Mouse (Mus musculus) Patski (cell line): Measurements from ENCODE around the gene Tns1. TPM values are rescaled to one million over a fixed set of nuclear protein-coding genes. Genes with fewer than 3 reads are reported as not detected.

Experiments
- ATAC-seq: fragments of 100-300 bp; one replicate; pipeline ENCODE4 v1.8.0; 2021
- CTCF ChIA-PET: fragments of 350-600 bp; sonication (Branson Sonifier 250); formaldehyde crosslinking; loops from one replicate; lab custom pipeline; 2022; ENCODE audit warnings: inconsistent platforms; lab: Charles Lee
- POLR2A ChIA-PET: fragments of 350-600 bp; sonication (Branson Sonifier 250); formaldehyde crosslinking; loops from one replicate; lab custom pipeline; 2022; ENCODE audit warnings: antibody characterized with exemption, inconsistent platforms; lab: Charles Lee
- DNase-seq: peaks from one replicate; pipeline ENCODE4 v3.0.0-alpha.2; 2011; ENCODE audit warnings: low read depth, low spot score
- H3K27me3 ChIP-seq: fragments of 371-371 bp; one replicate; pipeline ENCODE4 v1.5.1; 2021
- CTCF ChIP-seq: fragments of 100-300 bp; IDR thresholded peaks from one replicate; pipeline ENCODE4 v1.5.1; 2021
- in situ Hi-C: fragments of 300-500 bp; cut with MboI; formaldehyde crosslinking; loops from 3 replicates; pipeline ENCODE4 v1.11.1; 2018; ENCODE audit warnings: low pct_unique_long_range_greater_than_20kb, mixed read lengths
- polyA plus RNA-seq: library from polyadenylated mRNA; unstranded; gene quantifications from one replicate; pipeline ENCODE4 v1.2.3, GENCODE M21; 2021

The Tns1 gene
- polyA plus RNA-seq, 1 experiment from 2014 or later = 393 TPM

DNA sequence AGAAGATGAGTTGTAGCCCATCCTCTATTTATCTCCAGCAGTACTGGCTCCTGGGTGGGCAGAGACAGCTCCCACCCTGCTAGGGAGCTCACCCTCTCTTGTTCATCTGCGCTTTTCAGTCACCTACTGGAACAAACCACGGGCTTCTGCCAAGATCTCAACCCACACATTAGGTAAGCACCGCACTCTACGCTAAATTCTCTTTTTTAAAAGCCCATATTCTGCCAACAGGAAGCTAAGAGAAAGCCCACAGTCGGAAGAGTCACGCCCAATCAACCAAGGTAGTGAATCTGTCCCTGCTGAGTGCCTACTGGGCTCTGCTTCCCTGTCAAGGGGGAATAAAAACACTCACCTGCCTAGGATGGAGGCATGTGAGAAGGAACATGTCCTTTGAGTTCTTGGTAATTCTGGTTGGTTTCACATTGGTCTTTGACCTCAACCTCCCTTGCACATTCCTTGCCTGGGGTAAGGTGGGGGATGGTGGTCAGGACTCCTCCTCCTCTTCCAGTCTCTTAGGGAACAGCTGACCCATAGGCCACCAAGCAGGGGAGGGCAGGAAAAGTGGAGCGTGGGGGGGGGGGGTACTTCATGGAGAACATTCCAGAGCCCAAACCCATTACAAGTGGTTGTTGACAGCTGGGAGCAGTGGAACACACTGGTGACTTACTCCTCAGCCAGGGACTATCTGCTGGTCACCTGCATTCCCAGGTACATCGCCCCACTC lies 193.7 kb downstream of the Tns1 start:
- ChIA-PET POLR2A (interaction anchor here (0.5 to 1.4 kb wide), 4 partner anchors 34 to 448 kb away, joined by 3 to 6 read pairs (median 4); no protein-coding TSS in a partner anchor), CTCF (no interaction called here)
- no peak for TF ChIP-seq CTCF
- no peaks in the 10 kb centered on the region for H3K27me3 ChIP-seq
- in situ Hi-C loops = no loop called here
- ATAC-seq (no peak), DNase-seq (no peak)

DNA sequence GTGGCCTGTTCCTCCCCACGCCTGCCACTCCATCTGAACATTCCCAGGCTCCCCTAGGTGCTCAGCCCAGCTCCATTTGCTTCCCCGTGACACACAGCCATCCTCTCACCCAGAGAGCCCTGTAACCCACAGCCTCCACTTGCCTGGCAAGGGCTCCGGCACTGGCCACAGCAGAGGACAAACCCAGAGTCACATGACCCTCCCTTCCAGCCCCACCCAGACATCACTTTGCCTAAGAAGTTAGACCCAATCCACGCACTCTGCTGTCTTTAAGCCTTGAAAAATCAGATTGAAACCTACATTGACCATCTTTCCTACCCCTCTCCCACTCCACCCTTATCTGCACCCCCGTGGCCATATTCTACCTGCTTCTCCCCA lies 194.3 kb downstream of the Tns1 start:
- in situ Hi-C loops = no loop called here
- no peaks in the 10 kb centered on the region for H3K27me3 ChIP-seq
- TF ChIP-seq CTCF = no peak
- CTCF ChIA-PET = no interaction called here
- ATAC-seq (no peak), DNase-seq (no peak)
- POLR2A ChIA-PET = interaction anchor here (1.4 kb wide), 1 partner anchor 15 kb away, joined by 5 read pairs; no protein-coding TSS in a partner anchor

DNA sequence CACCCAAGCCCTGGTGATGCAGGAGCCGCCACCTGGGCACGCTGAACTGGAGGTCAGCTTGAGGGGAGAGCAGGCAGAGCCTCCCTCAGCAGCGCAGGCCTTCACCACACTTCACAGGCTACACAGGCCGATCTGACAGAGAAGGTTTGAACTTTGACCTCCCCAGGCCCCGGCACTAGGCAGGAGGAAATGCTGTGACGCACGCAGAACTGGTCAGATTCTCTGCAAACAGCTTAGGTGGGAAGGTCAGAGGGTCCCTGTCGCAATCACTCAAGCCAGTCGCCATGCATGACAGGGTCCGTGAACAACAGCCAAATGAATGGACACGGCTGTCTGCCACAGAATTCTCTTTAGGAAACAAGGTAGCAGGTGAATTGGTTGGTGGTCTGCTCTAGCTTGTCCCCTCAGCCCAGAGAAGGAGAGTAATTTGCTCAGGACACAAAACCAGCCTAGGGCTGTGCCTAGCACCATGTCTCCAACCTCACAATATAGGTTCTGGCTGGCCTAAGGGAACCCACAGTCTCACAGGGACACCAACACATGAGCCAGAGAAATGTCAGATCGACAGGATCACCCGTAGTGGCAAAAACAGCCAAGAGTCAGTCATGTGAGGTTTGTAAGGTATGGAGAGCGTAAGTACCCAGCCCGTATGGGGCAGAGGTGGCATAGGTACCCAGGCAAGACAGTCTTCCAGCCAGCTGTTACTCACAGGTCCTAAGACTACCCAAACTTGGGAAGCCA lies 194.9 kb downstream of the Tns1 start:
- POLR2A ChIA-PET = interaction anchor here (1.4 kb wide), 1 partner anchor 14 kb away, joined by 5 read pairs; no protein-coding TSS in a partner anchor
- CTCF ChIA-PET = interaction anchor here (1.1 to 1.4 kb wide), 2 partner anchors 9 to 19 kb away, joined by 3 read pairs; no protein-coding TSS in a partner anchor
- ATAC-seq (no peak), DNase-seq (no peak)
- no peak for TF ChIP-seq CTCF
- no peaks in the 10 kb centered on the region for H3K27me3 ChIP-seq
- in situ Hi-C loops = no loop called here

DNA sequence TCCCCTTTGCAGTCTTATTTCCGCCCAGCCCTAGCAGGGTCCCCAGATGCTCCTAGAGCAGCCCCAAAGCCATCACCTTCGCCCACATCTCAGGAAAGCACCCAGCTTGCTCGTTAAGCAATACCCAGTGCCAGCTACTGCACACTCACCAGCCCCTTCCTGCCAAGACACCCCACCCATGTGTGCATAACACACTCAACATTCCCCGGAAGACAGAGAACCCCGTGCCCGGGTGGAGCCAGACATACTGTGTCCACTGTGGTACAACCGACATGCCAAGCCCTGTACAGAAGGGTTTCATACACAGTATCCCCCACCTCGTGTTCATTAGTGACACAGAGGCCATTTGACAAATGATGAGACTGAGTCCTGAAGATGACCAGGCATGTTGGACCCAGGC lies 195.9 kb downstream of the Tns1 start:
- in situ Hi-C loops = no loop called here

DNA sequence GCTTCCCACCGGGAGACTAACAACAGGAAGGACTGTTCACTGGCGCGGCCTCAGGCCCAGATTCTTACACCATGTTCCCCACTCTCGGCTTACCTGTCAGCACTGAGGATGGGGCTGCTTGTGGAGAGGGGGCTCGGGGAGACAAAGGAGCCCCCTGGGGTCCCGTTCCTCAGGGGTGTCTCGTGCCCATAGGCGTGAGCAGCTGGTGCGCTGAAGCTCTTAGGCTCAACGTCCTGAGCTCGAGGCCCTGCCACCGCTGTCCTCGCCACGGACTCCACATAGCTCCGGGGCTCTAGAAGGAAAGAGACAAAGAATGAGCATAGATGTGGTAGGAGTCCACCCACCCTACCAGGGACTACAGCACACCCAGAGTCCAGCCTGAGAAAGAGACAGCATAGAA lies 196.4 kb downstream of the Tns1 start:
- POLR2A ChIA-PET = interaction anchor here (0.7 to 1.5 kb wide), 4 partner anchors 9 to 153 kb away, joined by 3 to 10 read pairs (median 4); no protein-coding TSS in a partner anchor
- no peak for ATAC-seq

More for the DNA sequence above, 195.9 kb downstream of the Tns1 start:
- TF ChIP-seq CTCF = no peak
- DNase-seq = no peak
- no peak for ATAC-seq
- CTCF ChIA-PET = interaction anchor here (1.1 to 1.4 kb wide), 2 partner anchors 8 to 19 kb away, joined by 3 read pairs; no protein-coding TSS in a partner anchor
- POLR2A ChIA-PET = interaction anchor here (1.0 to 1.4 kb wide), 2 partner anchors 10 to 13 kb away, joined by 3 to 5 read pairs; no protein-coding TSS in a partner anchor
- H3K27me3 ChIP-seq = no peaks in the 10 kb centered on the region

DNA sequence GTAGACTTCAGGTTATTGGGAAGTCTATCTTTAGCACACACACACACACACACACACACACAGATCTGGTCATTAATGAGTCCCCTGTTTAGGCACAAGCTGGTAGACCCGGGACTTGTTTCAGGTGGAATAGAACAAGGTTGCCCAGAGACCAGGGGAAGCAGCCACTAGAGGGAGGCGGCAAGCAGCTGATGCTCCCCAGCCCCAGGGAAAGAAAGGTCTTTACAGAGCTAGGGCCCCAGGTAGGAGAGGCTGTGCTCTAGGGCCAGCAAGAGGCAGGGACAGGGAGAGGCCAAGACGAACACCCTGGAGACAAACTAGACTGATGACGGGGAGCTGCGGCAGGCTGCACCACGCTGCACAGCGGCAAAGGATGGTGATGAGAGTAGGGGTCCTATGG lies 198.0 kb downstream of the Tns1 start:
- ATAC-seq (no peak), DNase-seq (no peak)
- ChIA-PET POLR2A (interaction anchor here (1.5 kb wide), 1 partner anchor 28 kb away, joined by 10 read pairs; no protein-coding TSS in a partner anchor), CTCF (interaction anchor here (0.8 to 1.3 kb wide), 3 partner anchors 49 to 156 kb away, joined by 3 to 4 read pairs (median 4); no protein-coding TSS in a partner anchor)
- no peak for TF ChIP-seq CTCF
- in situ Hi-C loops = no loop called here
- H3K27me3 ChIP-seq = no peaks in the 10 kb centered on the region

More for the DNA sequence above, 196.4 kb downstream of the Tns1 start:
- in situ Hi-C loops = no loop called here
- H3K27me3 ChIP-seq = no peaks in the 10 kb centered on the region
- DNase-seq = no peak
- no peak for TF ChIP-seq CTCF
- CTCF ChIA-PET = interaction anchor here (1.4 kb wide), 1 partner anchor 7 kb away, joined by 3 read pairs; no protein-coding TSS in a partner anchor

DNA sequence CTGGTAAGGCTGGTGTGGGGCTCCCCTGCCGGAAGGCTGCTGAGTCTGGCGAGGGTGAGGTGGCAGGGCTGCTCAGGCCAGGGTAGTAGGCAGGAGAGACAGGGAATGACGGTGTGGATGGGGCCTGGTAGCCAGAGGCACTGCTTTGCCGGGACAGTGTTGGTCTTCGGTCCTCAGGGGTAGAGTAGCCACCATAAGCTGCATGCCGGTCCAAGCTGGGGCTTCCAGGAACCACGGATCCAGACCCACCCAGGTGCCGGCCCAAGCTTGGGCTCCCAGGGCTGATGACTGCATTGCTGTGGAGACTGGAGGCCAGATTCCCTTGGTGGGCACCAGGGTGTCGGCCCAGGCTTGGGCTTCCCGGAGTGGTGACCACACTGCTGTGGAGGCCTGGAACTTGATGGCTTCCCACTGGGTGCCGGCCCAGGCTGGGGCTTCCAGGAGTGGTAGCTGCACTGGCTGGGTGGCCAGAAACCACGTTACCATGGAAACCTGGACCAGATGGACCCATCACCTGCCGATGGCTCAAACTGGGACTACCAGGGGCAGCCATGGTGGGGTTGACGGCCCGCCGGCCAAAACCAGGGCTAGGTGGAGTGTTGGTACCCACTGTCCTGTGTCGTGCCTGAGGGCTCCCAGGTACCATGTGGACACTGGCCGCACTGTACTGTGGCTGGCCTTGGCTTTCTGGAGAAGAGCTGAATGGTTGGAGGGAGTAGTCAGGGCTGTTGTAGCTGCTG lies 199.2 kb downstream of the Tns1 start:
- ATAC-seq = no peak
- TF ChIP-seq CTCF = no peak

DNA sequence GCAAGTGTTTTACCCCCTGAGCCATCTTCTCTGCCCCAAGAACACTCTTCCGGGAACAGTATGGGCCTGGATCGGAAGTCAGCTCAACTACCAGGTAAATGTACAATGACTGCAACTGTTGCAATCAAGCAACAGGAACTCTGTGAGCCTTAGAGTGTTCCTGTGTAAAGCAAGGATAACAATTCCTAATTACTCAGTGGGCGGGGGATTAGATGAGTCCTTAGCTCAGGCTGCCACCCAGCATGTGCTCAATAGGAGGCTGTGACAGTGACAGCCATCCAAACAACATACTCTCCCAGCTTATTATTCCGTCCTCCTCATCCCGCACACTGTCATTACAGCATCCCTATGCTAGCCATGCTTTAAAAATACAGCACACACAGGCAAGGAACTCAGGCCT lies 200.0 kb downstream of the Tns1 start:
- POLR2A ChIA-PET = no interaction called here
- no peak for TF ChIP-seq CTCF
- CTCF ChIA-PET = no interaction called here
- ATAC-seq (no peak), DNase-seq (no peak)
- no peaks in the 10 kb centered on the region for H3K27me3 ChIP-seq
- in situ Hi-C loops = no loop called here

More for the DNA sequence above, 199.2 kb downstream of the Tns1 start:
- DNase-seq = no peak
- ChIA-PET POLR2A (no interaction called here), CTCF (no interaction called here)
- in situ Hi-C loops = no loop called here
- no peaks in the 10 kb centered on the region for H3K27me3 ChIP-seq

DNA sequence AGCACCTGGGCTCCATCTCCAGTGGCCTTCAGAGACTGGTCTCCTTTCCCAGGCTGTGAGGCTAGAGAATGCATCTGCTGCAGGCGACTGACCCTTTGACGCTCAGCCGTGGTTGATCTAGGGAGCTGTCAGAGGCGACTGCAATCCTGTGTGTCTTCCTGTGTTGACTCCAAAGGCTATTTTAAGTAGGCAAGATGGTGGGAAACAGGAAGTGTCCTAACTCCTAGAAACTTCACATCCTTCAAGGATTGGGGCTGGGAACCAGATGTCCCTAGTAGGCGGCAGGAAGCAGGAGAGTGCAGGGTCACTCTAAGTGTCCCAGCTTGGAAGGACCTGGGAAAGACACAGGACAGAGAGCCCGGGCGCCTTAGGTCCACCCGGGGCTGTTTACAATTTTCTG lies 201.1 kb downstream of the Tns1 start:
- ChIA-PET POLR2A (interaction anchor here (0.6 kb wide), 1 partner anchor 15 kb away, joined by 3 read pairs; no protein-coding TSS in a partner anchor), CTCF (no interaction called here)
- no peak for DNase-seq
- in situ Hi-C loops = no loop called here
- no peaks in the 10 kb centered on the region for H3K27me3 ChIP-seq
- ATAC-seq = no peak
- no peak for TF ChIP-seq CTCF

DNA sequence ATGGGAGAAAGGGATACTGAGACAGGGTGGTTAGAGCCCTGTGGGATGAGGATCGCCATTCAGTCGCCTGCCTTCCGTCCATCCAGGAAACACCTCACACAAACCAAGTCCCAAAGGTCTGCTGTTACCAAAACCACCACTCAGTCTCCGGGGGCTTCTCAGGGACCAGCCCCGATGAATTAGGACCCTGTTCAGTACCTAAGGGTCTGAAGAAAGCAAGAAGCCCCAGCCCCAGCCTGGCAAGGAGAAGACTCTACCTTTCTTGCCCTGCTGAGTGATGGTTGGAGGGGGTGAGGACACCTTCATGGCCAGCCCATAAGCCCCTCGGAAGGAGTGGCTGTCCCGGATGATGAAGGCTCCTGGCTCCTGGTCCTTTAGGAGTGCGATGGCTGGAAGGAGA lies 203.5 kb downstream of the Tns1 start:
- POLR2A ChIA-PET = interaction anchor here (1.5 to 1.9 kb wide), 2 partner anchors 10 to 15 kb away, joined by 4 to 6 read pairs; no protein-coding TSS in a partner anchor
- H3K27me3 ChIP-seq = no peaks in the 10 kb centered on the region
- CTCF ChIA-PET = interaction anchor here (0.8 to 1.0 kb wide), 2 partner anchors 8 to 12 kb away, joined by 3 read pairs; no protein-coding TSS in a partner anchor
- no peak for DNase-seq
- no peak for ATAC-seq
- no peak for TF ChIP-seq CTCF
- in situ Hi-C loops = no loop called here
